Mouse (Mus musculus): ENCODE results near the gene Adamtsl4.

The Adamtsl4 gene

DNA sequence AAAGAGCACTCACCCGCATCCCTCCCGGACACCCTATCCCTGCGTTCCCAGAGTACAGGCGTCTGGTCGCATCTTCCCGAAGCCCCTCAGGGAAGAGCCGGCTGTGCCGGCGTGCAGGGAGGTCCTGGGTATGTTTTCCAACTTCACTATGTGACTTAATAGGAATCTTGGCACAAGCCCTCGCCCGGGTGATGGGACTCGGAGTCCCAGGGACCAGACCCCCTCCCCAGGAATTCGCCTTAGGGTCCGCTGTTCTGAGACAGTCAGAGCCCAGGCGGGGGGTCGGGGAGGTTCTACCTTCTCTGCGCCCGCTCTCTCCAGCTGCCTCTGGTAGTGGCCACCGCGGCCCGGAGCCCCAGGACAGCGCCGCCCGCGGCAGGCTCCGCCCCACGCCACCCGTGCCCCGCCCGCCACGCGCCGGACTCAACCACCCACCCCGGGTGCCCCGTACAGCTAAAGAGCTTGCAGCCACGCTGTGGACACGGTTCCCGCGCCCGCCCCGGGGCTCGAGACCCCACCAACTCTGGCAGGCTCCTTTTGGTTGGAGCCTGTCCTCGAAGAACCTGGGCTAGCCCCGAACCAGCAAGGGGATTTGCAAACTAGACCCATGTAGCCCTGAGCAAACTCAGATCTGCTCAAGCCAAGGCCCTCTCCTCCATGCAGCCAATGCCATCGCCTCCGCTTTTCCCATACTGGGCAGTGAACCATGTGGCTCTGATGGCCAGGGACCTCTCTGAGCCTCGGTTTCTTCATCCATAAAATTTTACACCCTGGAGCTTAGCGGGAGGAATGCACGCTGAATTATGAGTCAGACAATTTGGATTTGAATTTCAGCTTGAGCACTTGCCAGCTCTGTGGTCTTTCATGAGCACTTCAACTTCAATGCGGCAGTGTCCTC, at the start of gene Adamtsl4:
TSS of gene Adamtsl4 (minus strand) at position 394 of the 898 bp plus-strand sequence.
- DNase-seq (ENCODE audit: low read depth, low spot score) = peak; percentile 51

DNA sequence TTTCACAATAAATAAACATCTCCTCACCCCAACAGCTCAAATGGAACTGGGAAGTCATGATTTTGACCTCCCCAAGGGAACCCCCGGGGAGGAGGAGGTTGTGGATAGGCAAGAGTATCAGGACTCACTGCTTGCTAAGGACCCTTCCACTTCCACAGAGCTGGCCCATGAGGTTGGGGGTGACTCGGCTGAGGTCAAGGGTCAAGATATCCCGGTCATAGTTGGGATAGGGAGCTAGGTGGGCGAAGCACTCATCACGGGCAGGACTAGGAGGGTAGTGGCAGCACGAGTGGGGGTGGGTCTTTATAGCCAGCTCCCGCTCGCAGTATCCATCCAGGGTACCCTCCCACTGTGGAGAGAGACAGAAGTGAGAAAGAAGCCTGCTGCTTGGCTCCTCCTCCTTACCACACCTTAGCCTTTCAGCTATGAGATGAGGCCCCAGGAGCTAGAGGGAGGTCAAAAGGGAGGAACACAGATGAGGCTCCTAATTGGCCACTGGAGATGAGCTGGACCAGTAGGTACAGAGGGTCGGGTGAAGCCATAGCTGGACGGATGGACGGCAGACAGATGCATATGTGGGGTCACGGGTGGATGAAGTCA, 47.5 kb upstream of the Adamtsl4 start:
- DNase-seq (ENCODE audit: low read depth, low spot score) = no peak

GRCm38 (mm10) chr3:95734092-95734702, 46.5 kb upstream of the Adamtsl4 start:
- DNase-seq (ENCODE audit: low read depth, low spot score) = no peak

GRCm38 (mm10) chr3:95732744-95733521, 45.2 kb upstream of the Adamtsl4 start:
- no peak for DNase-seq (ENCODE audit: low read depth, low spot score)

GRCm38 (mm10) chr3:95732297-95732696, 44.6 kb upstream of the Adamtsl4 start:
- DNase-seq (ENCODE audit: low read depth, low spot score) = no peak

DNA sequence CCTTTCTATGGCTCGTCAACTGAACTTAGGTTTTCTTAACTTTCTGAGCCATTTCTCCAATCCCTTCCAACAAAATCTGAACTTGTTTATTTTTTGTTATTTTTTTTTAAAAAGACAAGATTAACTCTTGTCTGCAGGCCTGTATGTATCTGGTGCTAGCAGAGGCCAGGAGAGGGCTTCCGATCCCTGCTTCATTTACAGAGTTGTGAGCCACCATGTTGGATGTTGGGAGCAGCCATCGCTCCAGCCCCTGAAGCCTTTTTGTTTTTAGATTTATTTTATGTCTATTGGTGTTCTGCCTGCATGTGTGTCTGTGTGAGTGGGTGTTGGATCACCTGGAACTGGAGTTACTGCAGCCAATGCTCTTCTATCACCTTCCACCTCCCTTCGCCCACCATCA, 44.1 kb upstream of the Adamtsl4 start:
- DNase-seq (ENCODE audit: low read depth, low spot score) = no peak

DNA sequence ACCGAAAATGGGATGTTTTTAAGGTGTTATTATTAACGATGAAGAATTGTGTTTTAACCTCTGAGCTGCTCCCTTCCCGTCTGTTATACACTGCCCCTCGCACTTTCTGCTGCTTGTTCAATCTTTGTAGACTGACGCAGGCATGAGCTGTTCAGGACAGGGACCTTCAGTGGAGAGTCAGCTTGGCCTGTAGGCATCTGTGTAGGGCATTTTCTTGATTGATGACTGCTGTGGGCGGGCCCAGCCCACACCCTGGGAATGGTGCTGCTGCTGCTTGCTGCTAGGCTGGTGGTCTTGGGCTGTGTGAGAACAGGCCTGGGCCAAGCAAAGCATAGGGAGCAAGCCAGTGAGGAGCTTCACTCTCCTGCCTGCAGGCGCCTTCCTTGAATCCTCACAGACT, 42.7 kb upstream of the Adamtsl4 start:
- DNase-seq (ENCODE audit: low read depth, low spot score) = no peak

- DNase-seq (ENCODE audit: low read depth, low spot score) = no peak
Observed at GRCm38 (mm10) chr3:95728906-95729305, 41.2 kb upstream of the Adamtsl4 start.

GRCm38 (mm10) chr3:95726696-95727358, 39.1 kb upstream of the Adamtsl4 start:
- DNase-seq (ENCODE audit: low read depth, low spot score) = no peak

DNA sequence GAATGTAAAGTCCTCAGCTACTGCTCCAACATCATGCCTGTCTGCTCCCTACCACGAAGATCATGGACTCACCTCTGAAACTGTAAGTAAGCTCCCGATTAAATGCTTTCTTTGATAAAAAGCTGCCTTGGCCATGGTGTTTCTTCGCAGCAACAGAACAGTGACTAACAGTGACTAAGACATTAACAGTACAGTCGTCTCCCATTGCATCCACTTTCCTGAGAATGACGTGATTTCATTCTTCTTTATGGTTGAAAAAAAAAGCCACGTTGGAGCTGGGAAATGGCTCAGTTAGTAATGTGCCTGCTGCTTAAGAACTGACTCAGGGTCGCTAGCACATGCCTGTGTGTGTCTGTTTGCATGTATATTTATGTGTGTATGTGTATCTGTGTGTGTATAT, 38.1 kb upstream of the Adamtsl4 start:
- no peak for DNase-seq (ENCODE audit: low read depth, low spot score)

DNA sequence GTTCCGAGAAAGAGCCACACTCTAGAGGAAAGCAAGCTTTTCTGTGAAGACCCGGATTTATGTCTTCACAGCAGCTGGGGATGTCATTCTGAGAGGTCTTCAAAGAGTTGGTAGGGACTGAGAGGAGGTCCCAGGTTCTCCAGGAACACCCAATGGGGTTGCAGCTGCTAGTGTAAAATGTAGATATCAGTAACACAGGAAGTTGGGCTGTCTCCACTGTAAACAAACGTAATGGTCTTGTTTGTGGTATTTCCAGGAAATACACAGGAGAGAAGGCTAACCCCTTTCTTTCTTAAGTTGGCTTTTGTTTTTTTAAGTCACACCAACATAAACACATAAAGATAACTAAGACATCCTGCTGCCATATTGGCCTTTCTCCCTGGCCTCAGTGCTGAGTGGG, 34.7 kb upstream of the Adamtsl4 start:
- no peak for DNase-seq (ENCODE audit: low read depth, low spot score)

DNA sequence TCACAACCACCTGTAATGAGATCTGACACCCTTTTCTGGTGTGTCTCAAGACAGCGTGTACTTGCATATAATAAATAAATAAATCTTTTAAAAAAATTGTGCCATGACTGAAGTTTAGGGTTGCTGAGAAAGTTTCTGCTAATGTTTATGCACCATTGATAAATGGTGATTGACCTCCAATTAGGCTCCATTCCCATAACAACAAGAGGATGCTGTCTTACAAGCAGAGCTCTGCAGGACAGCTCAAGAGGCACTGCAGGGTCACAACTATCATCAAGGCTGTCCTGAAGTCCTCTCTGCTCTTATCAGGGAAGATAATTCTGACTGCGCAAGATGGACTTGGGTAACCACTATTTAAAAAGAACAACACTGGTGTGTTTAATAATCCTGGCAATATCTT, 30.4 kb upstream of the Adamtsl4 start:
- no peak for DNase-seq (ENCODE audit: low read depth, low spot score)

- no peak for DNase-seq (ENCODE audit: low read depth, low spot score)
Observed at GRCm38 (mm10) chr3:95716075-95716474, 28.4 kb upstream of the Adamtsl4 start.

DNA sequence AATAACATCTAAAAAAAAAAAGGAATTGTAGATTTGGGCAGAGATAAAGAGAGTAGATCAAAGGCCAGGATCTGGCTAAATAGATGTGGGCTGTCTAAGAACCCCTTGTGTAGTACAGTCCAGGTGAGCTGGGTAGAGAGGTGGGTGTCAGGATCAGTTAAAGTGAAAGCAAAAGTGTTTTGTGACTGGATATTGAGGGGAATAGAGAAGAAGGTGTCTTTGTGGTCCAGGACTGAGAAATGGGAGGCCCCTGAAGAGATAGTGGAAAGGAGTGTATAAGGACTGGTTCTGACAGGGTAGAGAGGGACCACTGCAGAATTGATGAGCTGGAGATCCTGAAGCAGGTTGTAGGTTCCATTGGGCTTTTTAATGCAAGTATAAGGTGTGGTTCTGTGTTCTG, 22.2 kb upstream of the Adamtsl4 start:
- no peak for DNase-seq (ENCODE audit: low read depth, low spot score)

- no peak for DNase-seq (ENCODE audit: low read depth, low spot score)
Observed at GRCm38 (mm10) chr3:95709044-95709443, 21.3 kb upstream of the Adamtsl4 start.

DNA sequence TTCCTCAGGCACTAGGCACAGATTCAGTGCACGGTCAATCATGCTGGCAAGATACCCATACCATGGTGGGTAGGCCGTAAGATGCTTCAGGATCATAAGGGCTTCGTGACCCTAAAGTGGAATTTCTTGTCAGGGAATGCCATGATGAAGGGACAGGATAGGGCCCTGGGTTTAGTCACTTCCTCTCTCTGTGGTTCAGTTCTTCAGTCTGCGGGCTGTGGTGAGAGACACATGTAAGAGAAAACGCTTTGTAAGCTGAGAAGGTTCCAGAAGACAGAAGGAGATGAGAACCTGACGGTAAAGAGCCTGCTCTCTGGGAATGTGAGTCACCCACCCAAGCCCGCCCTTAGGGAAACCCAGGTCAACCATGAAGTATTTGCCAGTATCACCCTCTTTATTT, 19.8 kb upstream of the Adamtsl4 start:
- no peak for DNase-seq (ENCODE audit: low read depth, low spot score)

GRCm38 (mm10) chr3:95706273-95706672, 18.6 kb upstream of the Adamtsl4 start:
- no peak for DNase-seq (ENCODE audit: low read depth, low spot score)

DNA sequence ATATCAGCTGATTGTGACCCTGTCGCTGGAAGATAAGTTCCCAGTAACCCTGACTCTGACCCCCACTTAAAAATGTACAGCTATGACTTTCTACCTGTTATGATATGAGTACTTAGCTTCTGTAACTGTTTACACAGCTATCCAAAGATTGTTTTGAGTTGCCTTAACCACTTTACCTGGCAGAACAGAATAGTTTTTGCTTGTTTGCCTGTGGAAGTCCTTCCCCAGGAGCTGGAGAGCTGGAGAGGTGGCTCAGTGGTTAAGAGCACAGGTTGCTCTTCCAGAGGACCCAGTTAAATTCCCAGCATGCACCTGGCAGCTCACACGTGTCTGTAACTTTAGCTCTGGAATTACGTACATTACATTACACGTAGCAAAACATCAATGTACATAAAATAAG, 16.9 kb upstream of the Adamtsl4 start:
- DNase-seq (ENCODE audit: low read depth, low spot score) = no peak

DNA sequence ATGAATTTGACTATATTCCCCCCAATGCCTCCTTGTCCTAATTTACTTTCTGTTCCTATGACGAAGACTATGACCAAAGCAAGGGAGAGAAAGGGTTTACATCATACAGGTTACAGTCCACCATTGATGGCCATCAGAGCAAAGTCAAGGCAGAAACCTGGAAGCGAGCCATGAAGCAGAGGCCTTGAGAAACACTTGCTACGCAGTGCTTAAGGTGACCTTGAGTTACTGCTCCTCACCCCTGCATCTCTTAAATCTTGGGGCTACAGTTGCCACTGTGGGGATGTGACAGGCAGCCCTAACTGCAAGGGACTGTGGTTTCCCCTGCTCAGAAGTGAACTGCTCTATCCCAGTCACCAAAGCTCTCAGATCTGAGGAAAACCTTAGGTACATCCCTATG, 15.6 kb upstream of the Adamtsl4 start:
- DNase-seq (ENCODE audit: low read depth, low spot score) = no peak

- peak; percentile 73 for DNase-seq (ENCODE audit: low read depth, low spot score)
Observed at GRCm38 (mm10) chr3:95701877-95702540, 14.3 kb upstream of the Adamtsl4 start.

DNA sequence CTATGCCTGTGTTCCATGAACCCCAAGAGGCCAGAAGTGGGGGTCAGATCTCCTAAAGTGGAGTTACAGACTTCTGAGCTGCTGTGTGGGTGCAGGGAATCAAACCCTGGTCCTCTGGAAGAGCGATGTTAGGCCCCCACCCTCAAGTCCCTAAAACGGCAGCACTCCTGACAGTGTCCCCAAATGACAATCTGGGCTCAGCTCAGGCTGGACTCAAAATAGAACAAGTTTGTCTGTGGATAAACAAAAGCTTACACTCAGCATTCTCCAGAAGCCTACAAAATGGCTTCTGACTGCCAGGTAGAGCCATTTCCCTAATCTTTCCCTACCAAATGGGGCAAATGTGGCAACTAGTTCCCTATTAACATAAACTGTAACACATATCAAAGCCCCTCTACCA, 13.4 kb upstream of the Adamtsl4 start:
- DNase-seq (ENCODE audit: low read depth, low spot score) = no peak

All from forelimb bud, embryonic 11.5 days (tissue).